In the genomic region with DNA sequence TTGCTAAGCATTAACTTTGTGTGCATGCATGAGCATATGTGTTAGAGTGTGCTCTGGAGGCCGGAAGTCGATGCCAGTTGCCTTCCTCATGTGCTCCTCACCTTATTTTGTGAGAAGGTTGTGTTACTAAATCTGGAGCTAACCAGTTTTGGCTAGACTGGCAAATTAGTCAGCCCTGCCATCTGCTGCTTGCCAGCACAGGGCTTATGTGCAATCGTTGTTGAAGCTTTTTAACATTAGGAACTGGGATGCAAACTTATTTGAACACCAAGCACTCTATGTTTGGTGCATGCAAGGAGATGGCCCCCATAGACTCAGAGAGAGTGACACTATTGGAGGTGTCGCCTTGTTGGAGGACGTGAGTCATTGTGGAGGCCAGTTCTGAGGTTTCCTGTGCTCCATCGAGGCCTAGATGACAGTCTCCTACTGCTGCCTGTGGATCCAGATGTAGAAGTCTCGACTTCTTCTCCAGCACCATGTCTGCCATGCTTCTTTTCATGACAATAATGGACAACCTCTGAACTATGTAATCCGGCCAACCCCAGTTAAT, we compare ENCODE assay signal across 9 mouse cellular contexts. TPM values are rescaled to one million over a fixed set of nuclear protein-coding genes. Genes with fewer than 3 reads are reported as not detected.
A peak's percentile ranks its signal among the peaks of the same experiment; 100 is the strongest.
DNase-seq lines count a peak whose midpoint lies in the region; ATAC-seq and TF ChIP-seq lines count a peak whose summit lies in the region.
"Had no signal": no experiment of that assay in that cellular context is flagged by ENCODE, and none has a peak within 500 bp of the region (broad histone marks: within the 10 kb centered on the region; RNA-seq: fewer than 3 reads in every experiment).

No protein-coding gene starts in this region.

- WGBS in kidney, adult 2 months = 55% methylated on average over 8 of the region's 8 CpGs
- WGBS in kidney, embryonic 15.5 days = 88% methylated on average over 8 of the region's 8 CpGs

- H3K27ac ChIP-seq in kidney, adult 2 months (ENCODE audit: insufficient read depth, low read depth, low read length) = no peak overlapping the region
- H3K27ac ChIP-seq in kidney, embryonic 15.5 days = no peak overlapping the region
- H3K27ac ChIP-seq: intestine, embryonic 15.5 days had no signal

- TF ChIP-seq POLR2A in kidney, adult 2 months (IDR thresholded peaks at IDR 0.05; ENCODE audit: low read depth, low read length) = no peak

- ATAC-seq in kidney, embryonic 15.5 days (replicated peaks; ENCODE audit: low FRiP score) = no peak
- ATAC-seq: intestine, embryonic 15.5 days had no signal

- peaks cover 16% of the 10 kb centered on the region for H3K4me1 ChIP-seq in kidney, adult 2 months (ENCODE audit: control insufficient read depth, insufficient read depth, low read length)
- H3K4me1 ChIP-seq in kidney, embryonic 15.5 days = peaks cover 22% of the 10 kb centered on the region
- H3K4me1 ChIP-seq: intestine, embryonic 15.5 days had no signal

- H3K4me2 ChIP-seq in kidney, embryonic 15.5 days = no peak overlapping the region
- H3K4me2 ChIP-seq: intestine, embryonic 15.5 days had no signal

- H3K9ac ChIP-seq in kidney, embryonic 15.5 days = no peak overlapping the region
- H3K9ac ChIP-seq: intestine, embryonic 15.5 days had no signal

- H3K36me3 ChIP-seq in kidney, adult 2 months (ENCODE audit: control insufficient read depth, insufficient read depth, low read length) = peaks cover 7% of the 10 kb centered on the region; the same call in 1 of the 2 replicates
- peaks cover 50% of the 10 kb centered on the region for H3K36me3 ChIP-seq in kidney, embryonic 15.5 days

- peak; percentile 22 to 36 for DNase-seq in adrenal gland, postnatal 36 days
- no peak for DNase-seq in adrenal gland, postnatal 4 days (ENCODE audit: low spot score in 2 of 2)
- peak; percentile 49 for DNase-seq in kidney, adult 2 months
- peak; percentile 37 for DNase-seq in right cerebral cortex, postnatal 25 days
- no peak for DNase-seq in right cerebral cortex, postnatal 14 days
- DNase-seq in thymus, postnatal 36 days = no peak
- no peak for DNase-seq in thymus, postnatal 0 days (ENCODE audit: low spot score)

- no peaks in the 10 kb centered on the region for H3K27me3 ChIP-seq in kidney, adult 2 months (replicated peaks; ENCODE audit: control insufficient read depth, insufficient read depth, low read length)
- H3K27me3 ChIP-seq in kidney, embryonic 15.5 days = no peaks in the 10 kb centered on the region
- H3K27me3 ChIP-seq: intestine, embryonic 15.5 days had no signal

- no peaks in the 10 kb centered on the region for H3K9me3 ChIP-seq in kidney, embryonic 15.5 days (replicated peaks)
- H3K9me3 ChIP-seq: intestine, embryonic 15.5 days had no signal

- no peak for TF ChIP-seq CTCF in kidney, adult 2 months (conservative IDR thresholded peaks at IDR 0.05; ENCODE audit: insufficient read depth, insufficient read length, low read depth, low read length)

- no peak overlapping the region for H3K4me3 ChIP-seq in kidney, adult 2 months (ENCODE audit: insufficient read depth, low read depth, low read length)
- no peak overlapping the region for H3K4me3 ChIP-seq in kidney, embryonic 15.5 days (replicated peaks)
- H3K4me3 ChIP-seq: intestine, embryonic 15.5 days had no signal

RNA-seq across cellular contexts. Expression of a gene that starts 21.2 kb away (rescaled TPM):
- total RNA-seq in adrenal gland, postnatal 36 days (2021) = 1 to 10 TPM; 3.5 to 4.0 TPM
- 10 to 100 TPM; 20.1 to 21.8 TPM for total RNA-seq in adrenal gland, postnatal 4 days (2021)
- 0.25 and 0.29 TPM in 2 replicates for polyA plus RNA-seq in kidney, adult 2 months (2012; rRNA removed)
- polyA plus RNA-seq in kidney, embryonic 15.5 days (2015; fragmentation: Nextera tagmentation; extraction: Ambion mirVana) = 77.0 and 79.8 TPM in 2 replicates
- 121 and 134 TPM in 2 replicates for polyA plus RNA-seq in thymus, postnatal 0 days (2015; fragmentation: Nextera tagmentation; extraction: Ambion mirVana)

RNA-seq across cellular contexts. Expression of a gene that starts 21.4 kb away (rescaled TPM):
- 1 to 10 TPM; 2.0 to 2.6 TPM for total RNA-seq in adrenal gland, postnatal 36 days (2021)
- 10 to 100 TPM; 10.5 to 10.7 TPM for total RNA-seq in adrenal gland, postnatal 4 days (2021)
- 0.38 and 0.75 TPM in 2 replicates for polyA plus RNA-seq in kidney, adult 2 months (2012; rRNA removed)
- 30.7 and 31.5 TPM in 2 replicates for polyA plus RNA-seq in kidney, embryonic 15.5 days (2015; fragmentation: Nextera tagmentation; extraction: Ambion mirVana)
- 28.9 and 33.1 TPM in 2 replicates for polyA plus RNA-seq in thymus, postnatal 0 days (2015; fragmentation: Nextera tagmentation; extraction: Ambion mirVana)

RNA-seq across cellular contexts. Expression of a gene that starts 49.4 kb away (rescaled TPM):
- total RNA-seq in adrenal gland, postnatal 36 days (2021) = 100 to 1,000 TPM; 292 to 392 TPM
- total RNA-seq in adrenal gland, postnatal 4 days (2021) = 100 to 1,000 TPM; 125 to 144 TPM
- 129 and 135 TPM in 2 replicates for polyA plus RNA-seq in kidney, adult 2 months (2012; rRNA removed)
- polyA plus RNA-seq in kidney, embryonic 15.5 days (2015; fragmentation: Nextera tagmentation; extraction: Ambion mirVana) = 59.7 and 60.3 TPM in 2 replicates
- polyA plus RNA-seq in thymus, postnatal 0 days (2015; fragmentation: Nextera tagmentation; extraction: Ambion mirVana) = 71.1 and 72.1 TPM in 2 replicates

RNA-seq across cellular contexts. Expression of a gene that starts 49.4 kb away (rescaled TPM):
- total RNA-seq in adrenal gland, postnatal 36 days (2021) = 1 to 10 TPM; 1.6 to 2.0 TPM
- total RNA-seq in adrenal gland, postnatal 4 days (2021) = under 1 TPM; 0.54 to 0.62 TPM
- 0.52 and 0.56 TPM in 2 replicates for polyA plus RNA-seq in kidney, adult 2 months (2012; rRNA removed)
- 0.35 and 0.71 TPM in 2 replicates for polyA plus RNA-seq in kidney, embryonic 15.5 days (2015; fragmentation: Nextera tagmentation; extraction: Ambion mirVana)
- 0.06 and 0.09 TPM in 2 replicates for polyA plus RNA-seq in thymus, postnatal 0 days (2015; fragmentation: Nextera tagmentation; extraction: Ambion mirVana)

Comparison
In these comparisons a context has a peak if more than half of its experiments do, and no peak if none do; other contexts are left out.
1. DNase-seq: peak in adrenal gland, postnatal 36 days (2 of 2), kidney, adult 2 months (single experiment) and right cerebral cortex, postnatal 25 days (single experiment); none in adrenal gland, postnatal 4 days (0 of 2), right cerebral cortex, postnatal 14 days (single experiment), thymus, postnatal 36 days (0 of 2) and thymus, postnatal 0 days (single experiment).
2. RNA of a gene that starts 21.2 kb away (polyA plus RNA-seq): 121 to 134 TPM in thymus, postnatal 0 days and 77.0 to 79.8 TPM in kidney, embryonic 15.5 days; 0.25 to 0.29 TPM in kidney, adult 2 months; every median in the first group is over 10 times any median in the second.
3. RNA of a gene that starts 21.4 kb away (polyA plus RNA-seq): 28.9 to 33.1 TPM in thymus, postnatal 0 days and 30.7 to 31.5 TPM in kidney, embryonic 15.5 days; 0.38 to 0.75 TPM in kidney, adult 2 months; every median in the first group is over 10 times any median in the second.